ENCODE assay signal across 7 mouse cellular contexts in the genomic region with DNA sequence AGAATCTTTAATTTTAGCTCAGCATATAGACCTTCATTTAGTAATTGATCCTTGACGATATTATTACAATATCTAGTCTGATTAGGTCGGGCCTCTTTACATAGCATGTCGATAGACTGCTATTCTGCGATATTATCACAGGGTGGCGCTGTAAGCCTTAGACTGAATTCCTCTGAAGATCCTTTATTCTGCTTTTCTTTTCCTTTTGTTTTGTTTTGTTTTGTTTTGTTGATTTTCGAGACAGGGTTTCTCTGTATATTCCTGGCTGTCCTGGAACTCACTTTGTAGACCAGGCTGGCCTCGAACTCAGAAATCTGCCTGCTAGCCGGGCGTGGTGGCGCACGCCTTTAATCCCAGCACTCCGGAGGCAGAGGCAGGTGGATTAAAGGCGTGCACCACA. TPM values are rescaled to one million over a fixed set of nuclear protein-coding genes. Genes with fewer than 3 reads are reported as not detected.
DNase-seq lines count a peak whose midpoint lies in the region; ATAC-seq lines count a peak whose summit lies in the region.
"Not testable (repeated sequence)": the region's sequence is repeated elsewhere in the genome, so short reads cannot be mapped to it uniquely, and the experiment has no call there.

No protein-coding gene starts in this region.

- peak; percentile 79 for ATAC-seq in common myeloid progenitor, adult 5-6 weeks (replicated peaks; ENCODE audit: low read depth, poor library complexity, severe bottlenecking)
- ATAC-seq in hindbrain, embryonic 15.5 days (ENCODE audit: low FRiP score, low read depth); neural tube, embryonic 13.5 days (ENCODE audit: low read depth): not testable (repeated sequence)

- H3K9ac ChIP-seq in hindbrain, embryonic 15.5 days = peak overlapping the region; percentile 13; the same call in 1 of the 2 replicates
- not testable (repeated sequence) for H3K9ac ChIP-seq in neural tube, embryonic 13.5 days

- not testable (repeated sequence) for H3K27me3 ChIP-seq in hindbrain, embryonic 15.5 days
- peaks cover 30% of the 10 kb centered on the region for H3K27me3 ChIP-seq in neural tube, embryonic 13.5 days

- intact Hi-C loops in left cerebral cortex, postnatal 14 days (cut with DNase I) = loop anchor here (2.0 to 5.0 kb wide), 2 partner anchors 110 to 136 kb away; no protein-coding TSS in a partner anchor

- DNase-seq in R1 (ENCODE audit: low read depth, low spot score) = peak; percentile 68
- peak; percentile 58 for DNase-seq in forelimb bud, embryonic 11.5 days (ENCODE audit: low read depth, low spot score)
- DNase-seq in left cerebral cortex, postnatal 14 days (ENCODE audit: low spot score in 2 of 2) = peak; percentile 28 to 44
- peak; percentile 53 for DNase-seq in lung, postnatal 10 days

- H3K27ac ChIP-seq in hindbrain, embryonic 15.5 days (replicated peaks); neural tube, embryonic 13.5 days (replicated peaks): not testable (repeated sequence)

- peaks cover 14% of the 10 kb centered on the region for H3K4me1 ChIP-seq in hindbrain, embryonic 15.5 days (replicated peaks)
- not testable (repeated sequence) for H3K4me1 ChIP-seq in neural tube, embryonic 13.5 days (replicated peaks)

- H3K4me3 ChIP-seq in hindbrain, embryonic 15.5 days = peak overlapping the region; percentile 21; the same call in 1 of the 2 replicates
- peak overlapping the region; percentile 15; the same call in 1 of the 2 replicates for H3K4me3 ChIP-seq in neural tube, embryonic 13.5 days

- H3K36me3 ChIP-seq in hindbrain, embryonic 15.5 days; neural tube, embryonic 13.5 days: not testable (repeated sequence)

- 16% methylated on average over 13 of the region's 13 CpGs for WGBS in hindbrain, embryonic 15.5 days
- 21% methylated on average over 13 of the region's 13 CpGs for WGBS in neural tube, embryonic 13.5 days

- not testable (repeated sequence) for H3K9me3 ChIP-seq in hindbrain, embryonic 15.5 days; neural tube, embryonic 13.5 days

- peak overlapping the region; percentile 44 for H3K4me2 ChIP-seq in hindbrain, embryonic 15.5 days
- peak overlapping the region; percentile 37 for H3K4me2 ChIP-seq in neural tube, embryonic 13.5 days

RNA-seq across cellular contexts. Expression of a gene that starts 13.4 kb away (rescaled TPM):
- 5.1 and 12.0 TPM in 2 replicates for total RNA-seq in common myeloid progenitor, adult 5-6 weeks (2017)
- polyA plus RNA-seq in hindbrain, embryonic 15.5 days (2015; fragmentation: Nextera tagmentation; extraction: Ambion mirVana) = 8.4 and 8.8 TPM in 2 replicates
- 1 to 10 TPM; 5.4 to 7.8 TPM for total RNA-seq in left cerebral cortex, postnatal 14 days (2021)
- polyA plus RNA-seq in neural tube, embryonic 13.5 days (2015; fragmentation: Nextera tagmentation; extraction: Ambion mirVana) = 8.5 and 8.6 TPM in 2 replicates

RNA-seq across cellular contexts. Expression of a gene that starts 17.0 kb away (rescaled TPM):
- total RNA-seq in common myeloid progenitor, adult 5-6 weeks (2017) = 5.1 and 6.8 TPM in 2 replicates
- 17.7 and 20.4 TPM in 2 replicates for polyA plus RNA-seq in hindbrain, embryonic 15.5 days (2015; fragmentation: Nextera tagmentation; extraction: Ambion mirVana)
- 10 to 100 TPM; 10.9 to 13.0 TPM for total RNA-seq in left cerebral cortex, postnatal 14 days (2021)
- 17.2 and 17.9 TPM in 2 replicates for polyA plus RNA-seq in neural tube, embryonic 13.5 days (2015; fragmentation: Nextera tagmentation; extraction: Ambion mirVana)

RNA-seq across cellular contexts. Expression of a gene that starts 24.5 kb away (rescaled TPM):
- 4.8 and 7.2 TPM in 2 replicates for total RNA-seq in common myeloid progenitor, adult 5-6 weeks (2017)
- 3.9 and 5.1 TPM in 2 replicates for polyA plus RNA-seq in hindbrain, embryonic 15.5 days (2015; fragmentation: Nextera tagmentation; extraction: Ambion mirVana)
- 1 to 10 TPM; 2.7 to 2.8 TPM for total RNA-seq in left cerebral cortex, postnatal 14 days (2021)
- 4.2 and 5.0 TPM in 2 replicates for polyA plus RNA-seq in neural tube, embryonic 13.5 days (2015; fragmentation: Nextera tagmentation; extraction: Ambion mirVana)

RNA-seq across cellular contexts. Expression of a gene that starts 31.0 kb away (rescaled TPM):
- 9.7 and 11.2 TPM in 2 replicates for total RNA-seq in common myeloid progenitor, adult 5-6 weeks (2017)
- 5.6 and 6.4 TPM in 2 replicates for polyA plus RNA-seq in hindbrain, embryonic 15.5 days (2015; fragmentation: Nextera tagmentation; extraction: Ambion mirVana)
- 1 to 10 TPM; 6.2 to 6.8 TPM for total RNA-seq in left cerebral cortex, postnatal 14 days (2021)
- 5.2 and 5.7 TPM in 2 replicates for polyA plus RNA-seq in neural tube, embryonic 13.5 days (2015; fragmentation: Nextera tagmentation; extraction: Ambion mirVana)

RNA-seq across cellular contexts. Expression of a gene that starts 44.2 kb away (rescaled TPM):
- total RNA-seq in common myeloid progenitor, adult 5-6 weeks (2017) = 9.2 and 13.0 TPM in 2 replicates
- 4.8 and 4.9 TPM in 2 replicates for polyA plus RNA-seq in hindbrain, embryonic 15.5 days (2015; fragmentation: Nextera tagmentation; extraction: Ambion mirVana)
- total RNA-seq in left cerebral cortex, postnatal 14 days (2021) = 1 to 10 TPM; 2.9 to 4.1 TPM
- polyA plus RNA-seq in neural tube, embryonic 13.5 days (2015; fragmentation: Nextera tagmentation; extraction: Ambion mirVana) = 4.0 and 4.5 TPM in 2 replicates
